Mouse (Mus musculus) retina, postnatal 1 day (tissue): ENCODE data around the gene Sh3rf3.
A peak's percentile ranks its signal among the peaks of the same experiment; 100 is the strongest.

Source experiments
- DNase-seq: peaks from one replicate; pipeline ENCODE4 v3.0.0-alpha.2; 2012

Sh3rf3 gene

DNA sequence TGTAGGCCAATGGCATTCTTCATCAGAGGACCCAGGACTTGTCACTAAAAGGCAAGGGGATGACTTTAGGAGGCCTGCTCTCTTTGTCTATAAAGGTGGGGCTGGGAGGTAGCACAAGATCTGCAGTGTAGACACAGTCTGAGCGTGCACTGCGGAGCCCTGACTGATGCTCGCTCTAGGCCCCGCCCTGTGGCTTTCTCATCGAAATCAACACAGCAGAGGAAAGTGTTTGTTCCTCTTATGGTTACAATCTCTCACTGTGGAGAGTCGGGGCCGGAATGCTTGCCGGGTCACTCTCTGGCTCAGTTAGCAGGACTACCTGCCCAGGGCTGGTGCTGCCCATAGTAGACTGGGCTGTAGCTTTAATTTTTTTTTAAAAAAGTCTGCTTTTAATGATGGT is 299.6 kb downstream of the Sh3rf3 start:
- DNase-seq = no peak

DNA sequence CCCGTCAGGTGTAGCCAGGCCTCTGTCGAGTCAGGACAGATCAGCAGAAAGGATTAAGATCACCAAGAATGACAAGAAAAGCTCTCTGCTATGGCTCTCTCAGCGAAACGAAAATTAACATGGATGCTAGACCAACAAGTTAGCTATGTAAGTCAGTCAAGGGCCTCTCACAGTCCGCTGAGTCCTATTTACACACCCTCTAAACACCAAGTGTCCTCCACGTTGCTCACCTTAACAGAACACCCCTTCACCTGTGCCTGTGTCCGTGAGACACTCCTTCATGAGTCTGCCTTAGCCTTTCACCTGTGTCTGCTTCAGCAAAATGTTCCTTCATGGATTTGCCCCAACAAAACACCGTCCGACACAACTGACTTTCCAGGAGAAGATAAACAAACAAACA is 300.2 kb downstream of the Sh3rf3 start:
- DNase-seq = no peak

DNA sequence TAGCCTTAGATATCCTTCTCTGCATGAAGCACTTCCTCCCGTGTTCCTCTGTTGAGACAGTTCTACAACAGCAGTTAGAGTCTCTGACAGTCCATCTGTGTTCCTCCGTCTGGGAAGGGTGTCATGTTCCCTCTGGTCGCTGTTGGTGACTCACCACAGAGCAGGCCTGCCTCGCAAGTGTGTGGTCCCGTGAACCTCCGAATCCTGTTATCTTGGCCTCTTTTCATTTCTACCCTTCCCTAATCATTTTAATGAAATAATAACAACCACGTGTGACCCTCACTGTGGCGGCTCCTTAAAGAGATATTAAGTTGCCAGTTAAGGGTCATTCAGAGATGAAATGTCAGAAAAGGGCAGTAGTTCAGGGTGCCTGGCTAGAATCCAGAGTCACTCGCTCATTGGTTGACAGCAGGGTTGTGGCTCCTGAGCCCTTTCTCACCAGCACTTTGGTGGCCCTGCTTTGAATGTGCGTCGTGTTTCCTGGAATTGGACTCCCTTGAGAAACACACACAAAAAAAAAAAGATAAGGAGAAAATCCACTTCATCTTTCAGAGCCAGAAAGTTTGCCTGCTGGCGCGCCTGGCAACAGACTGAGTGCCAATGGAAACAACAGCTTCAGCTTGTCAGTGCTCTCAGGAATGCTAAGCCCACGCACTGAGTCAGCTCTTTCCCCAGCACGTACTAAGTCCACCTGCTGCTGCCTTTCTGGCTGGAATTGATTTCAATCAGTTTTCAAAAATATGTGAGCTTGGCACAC is 301.6 kb downstream of the Sh3rf3 start:
- no peak for DNase-seq

DNA sequence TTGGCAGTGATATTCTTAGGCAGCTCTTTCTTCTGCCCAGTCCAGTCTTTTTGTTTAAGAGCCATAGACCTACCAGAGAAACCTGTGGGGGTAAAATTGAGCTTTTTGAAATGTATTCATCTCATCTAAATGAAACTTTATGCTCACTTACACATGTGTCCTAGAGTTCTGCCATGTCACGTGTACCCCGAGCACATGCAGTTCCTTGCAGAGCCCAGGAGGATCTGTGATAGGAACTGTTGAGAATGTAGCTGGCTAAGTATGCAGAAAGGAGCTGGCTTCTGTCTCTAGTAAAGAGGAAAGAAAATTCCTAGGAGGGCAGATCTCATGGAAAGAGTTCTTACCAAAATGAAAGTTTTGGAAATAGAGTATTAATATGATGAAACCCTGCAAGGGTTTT is 302.5 kb downstream of the Sh3rf3 start:
- DNase-seq = no peak

DNA sequence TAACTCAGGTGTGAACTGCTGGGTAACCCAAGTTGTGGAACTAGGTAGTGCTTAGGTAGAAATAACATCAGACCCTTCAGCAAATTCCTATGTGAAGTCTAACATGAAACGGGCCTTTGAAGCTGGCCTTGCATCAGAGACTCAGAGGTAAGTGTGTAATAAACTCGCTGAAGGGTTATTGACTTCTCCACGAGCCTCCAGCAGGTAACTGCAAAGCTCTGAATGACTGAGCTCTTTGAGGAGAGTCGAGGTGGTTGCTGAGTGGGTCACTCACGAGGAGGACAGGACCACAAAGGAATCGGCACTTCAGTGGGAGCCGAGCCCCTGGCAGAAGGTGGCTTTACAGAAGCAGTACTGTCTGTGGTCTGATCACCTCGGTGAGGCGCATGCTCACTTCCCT is 303.2 kb downstream of the Sh3rf3 start:
- no peak for DNase-seq

DNA sequence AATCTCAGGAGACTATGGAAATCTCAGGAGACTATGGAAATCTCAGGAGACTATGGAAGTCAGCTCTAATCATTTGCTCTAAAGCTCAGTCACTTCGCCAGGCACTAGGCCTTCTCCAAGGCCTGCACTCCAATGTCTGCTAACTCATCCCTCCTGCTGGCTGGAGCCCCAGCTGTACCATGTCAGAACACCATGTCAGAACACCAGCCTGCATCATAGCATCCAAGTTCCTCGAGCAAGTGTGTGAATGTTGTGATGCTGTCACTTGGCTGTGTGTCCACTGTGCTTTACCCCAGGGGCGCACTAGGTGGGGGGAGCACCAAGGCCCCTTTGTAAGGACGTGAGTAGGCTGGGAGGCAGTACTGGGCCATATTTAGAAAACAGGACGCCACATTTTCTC is 304.4 kb downstream of the Sh3rf3 start:
- DNase-seq = no peak

DNA sequence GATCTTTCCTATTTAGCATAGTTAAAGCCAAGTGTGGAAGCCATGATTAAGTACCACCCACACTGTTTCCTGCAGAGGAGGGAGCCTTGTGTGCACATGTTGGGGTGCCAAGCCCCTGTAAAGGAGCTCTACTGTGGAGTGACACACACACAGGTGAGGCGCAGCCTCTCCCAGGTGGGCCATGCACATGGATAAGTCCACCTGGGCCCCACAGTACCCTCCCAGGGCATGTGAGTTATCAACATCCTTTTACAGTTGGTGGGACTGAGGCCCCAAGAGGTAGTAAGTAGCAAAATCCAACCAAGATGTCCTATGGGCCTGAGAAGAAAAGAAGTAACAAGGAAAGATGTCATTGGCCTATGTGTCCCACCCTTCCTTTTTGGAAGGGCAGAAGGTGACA is 305.8 kb downstream of the Sh3rf3 start:
- DNase-seq = no peak

DNA sequence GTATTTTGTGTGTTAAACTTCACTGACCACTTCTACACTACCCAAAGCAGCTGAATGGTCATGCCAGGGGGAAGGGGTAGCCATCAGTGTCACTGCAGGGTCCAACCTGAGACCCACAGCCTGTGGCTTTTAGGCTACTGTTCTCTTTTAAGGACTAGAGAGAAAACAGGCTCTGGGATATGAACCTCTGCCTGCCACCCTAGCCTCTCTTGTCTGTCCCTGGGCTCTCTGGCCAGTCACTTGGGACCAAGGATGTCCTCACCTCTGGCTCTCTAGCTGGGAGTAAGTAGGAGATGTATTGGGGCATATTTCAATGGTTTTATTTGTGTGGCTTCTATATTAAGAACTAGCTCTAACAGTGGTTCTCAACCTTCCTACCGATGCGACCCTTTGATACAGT is 306.7 kb downstream of the Sh3rf3 start:
- no peak for DNase-seq

DNA sequence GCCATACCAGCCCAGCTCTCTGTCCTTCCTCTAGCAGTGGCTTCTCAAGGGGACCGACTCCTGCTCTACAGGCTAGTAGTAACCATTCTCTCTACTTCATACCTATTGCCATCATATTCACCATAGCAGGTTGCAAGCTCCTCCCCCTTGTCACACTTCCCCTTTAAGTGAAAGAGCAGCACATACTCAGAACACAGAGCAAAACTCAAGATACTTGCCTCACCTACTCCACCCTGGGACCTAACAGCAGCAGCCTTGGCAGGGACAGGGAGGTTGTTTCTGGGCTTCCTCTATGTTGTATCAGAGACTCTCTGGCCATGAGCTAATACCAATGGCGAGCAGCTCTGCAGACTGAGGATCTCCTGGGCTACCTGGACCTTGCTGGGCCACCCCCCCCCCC is 312.3 kb downstream of the Sh3rf3 start:
- no peak for DNase-seq

DNA sequence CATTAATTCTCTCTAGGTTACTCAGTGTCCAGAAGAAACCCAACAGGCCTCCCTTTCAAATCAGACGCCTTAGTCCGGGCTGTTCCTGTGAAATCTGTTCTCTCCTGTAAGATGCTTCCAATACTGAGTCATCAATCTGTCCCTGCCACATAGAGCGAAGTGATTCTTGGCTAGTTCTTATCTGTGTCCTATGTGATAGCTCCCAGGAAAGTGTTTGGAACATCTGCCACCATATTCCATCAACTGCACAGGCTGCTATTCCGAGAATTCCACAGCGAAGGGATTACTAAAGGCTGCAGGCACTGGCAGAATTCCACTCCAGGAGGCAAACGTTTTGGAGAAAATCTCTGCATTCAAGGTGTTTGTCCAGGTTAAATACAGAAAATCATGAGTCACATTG is 314.5 kb downstream of the Sh3rf3 start:
- no peak for DNase-seq

DNA sequence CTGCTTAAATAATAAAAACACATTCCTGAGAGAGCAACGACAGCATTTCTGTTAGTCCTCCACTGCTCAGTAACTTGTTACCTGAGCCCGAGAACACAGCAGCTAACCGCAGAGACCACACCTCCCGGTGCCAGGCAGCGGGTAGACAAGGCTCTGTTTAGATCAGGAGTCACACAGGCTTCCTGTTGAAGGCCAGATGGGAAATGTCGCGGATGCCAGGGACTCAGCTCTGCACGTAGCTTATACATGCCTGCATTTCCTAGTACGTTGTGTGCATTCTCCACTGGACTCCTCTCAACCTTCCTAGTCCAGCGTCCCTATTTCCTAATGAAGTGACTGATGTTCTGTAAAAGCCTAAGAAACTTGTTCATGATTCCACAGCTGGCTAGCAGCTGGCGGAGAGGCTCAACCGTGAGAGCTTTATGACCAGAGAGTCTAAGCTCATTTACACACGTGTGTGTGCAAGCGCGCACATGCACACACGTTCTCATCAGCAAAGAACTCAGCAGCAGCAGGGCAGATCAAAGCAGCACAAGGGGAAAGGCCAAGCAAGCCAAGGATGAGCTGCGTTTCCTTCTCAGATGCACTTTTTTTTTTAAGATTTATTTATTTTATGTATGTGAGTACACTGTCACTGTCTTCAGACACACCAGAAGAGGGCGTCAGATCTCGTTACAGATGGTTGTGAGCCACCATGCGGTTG is 318.9 kb downstream of the Sh3rf3 start:
- DNase-seq = no peak

DNA sequence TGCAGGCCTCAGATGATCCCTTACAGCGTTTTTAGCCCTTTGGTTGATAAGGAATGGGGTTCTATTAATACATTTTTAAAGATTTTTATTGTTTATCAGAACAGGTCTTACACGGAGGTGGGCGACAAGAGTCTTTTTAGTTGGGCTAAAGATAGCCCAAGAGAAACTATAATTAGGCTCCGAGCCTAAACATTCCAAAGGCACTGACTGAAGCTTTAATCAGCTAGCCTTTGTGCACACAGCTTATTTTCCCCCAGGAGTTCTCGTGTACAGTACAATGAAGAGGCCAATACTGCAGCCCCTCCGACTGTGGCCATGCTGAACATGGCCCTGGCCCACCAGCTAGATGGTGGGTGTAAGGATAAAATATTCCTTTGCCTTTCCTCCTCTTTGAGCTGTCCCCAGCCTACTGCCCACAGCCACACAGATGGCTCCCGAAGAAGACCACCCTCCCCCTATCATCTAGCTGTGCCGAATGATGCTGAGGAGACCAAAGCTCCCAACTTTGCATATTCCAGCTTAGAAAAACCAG is 320.4 kb downstream of the Sh3rf3 start:
- no peak for DNase-seq

DNA sequence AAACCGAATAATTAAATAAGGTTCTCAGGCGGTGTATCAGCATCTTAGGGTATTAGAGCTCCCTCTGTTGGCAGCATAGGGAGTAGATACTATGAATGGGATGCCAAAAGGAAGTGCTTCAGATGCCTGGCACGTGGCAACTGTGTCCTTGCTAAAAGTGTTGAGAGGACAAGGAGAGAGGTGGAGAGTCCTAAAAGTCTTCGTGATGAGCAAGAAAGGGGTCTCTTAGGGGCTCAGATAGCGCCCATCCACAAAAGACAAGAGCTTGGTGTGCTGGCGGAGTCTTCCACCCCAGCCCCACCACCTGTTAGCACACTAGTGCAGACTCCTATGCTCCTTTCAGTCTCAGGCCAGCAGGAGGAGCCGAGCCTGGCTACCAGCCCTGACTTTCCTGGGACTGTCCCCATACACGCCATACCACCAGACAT is 336.8 kb downstream of the Sh3rf3 start:
- DNase-seq = peak; percentile 78

DNA sequence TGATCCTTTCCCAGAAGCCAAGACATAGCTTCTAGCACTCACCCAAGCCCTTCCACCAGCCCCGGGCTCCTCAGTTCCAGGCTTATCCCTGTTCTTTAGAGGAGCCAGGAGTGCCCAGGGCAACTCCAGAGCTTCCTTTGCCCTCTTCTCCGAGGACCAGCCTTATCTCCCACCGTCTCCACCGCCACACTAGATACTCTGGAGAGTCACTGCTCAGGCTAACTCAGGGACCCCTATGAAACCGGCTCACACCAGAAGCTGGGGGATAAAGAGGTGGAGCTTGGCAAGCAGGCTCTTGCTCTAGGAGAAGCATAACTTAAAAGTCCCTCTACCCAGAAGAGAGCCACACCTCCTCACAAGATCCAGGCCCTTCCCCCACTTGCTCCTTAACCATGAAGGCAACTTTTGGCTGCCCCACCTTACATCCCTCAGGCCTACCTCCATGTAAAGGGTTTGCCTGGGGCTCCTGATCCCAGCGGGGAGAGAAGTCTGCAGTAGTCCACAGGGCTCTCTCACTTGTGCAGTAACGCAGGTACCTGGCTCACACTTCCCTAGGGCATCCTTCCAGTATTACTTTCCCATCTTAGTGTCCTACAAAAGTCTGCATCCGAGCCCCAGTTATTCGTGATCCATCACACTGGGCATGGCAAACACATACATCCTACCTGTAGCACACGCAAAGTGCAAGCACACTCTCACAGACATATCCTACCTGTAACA is 337.9 kb downstream of the Sh3rf3 start:
- DNase-seq = no peak

DNA sequence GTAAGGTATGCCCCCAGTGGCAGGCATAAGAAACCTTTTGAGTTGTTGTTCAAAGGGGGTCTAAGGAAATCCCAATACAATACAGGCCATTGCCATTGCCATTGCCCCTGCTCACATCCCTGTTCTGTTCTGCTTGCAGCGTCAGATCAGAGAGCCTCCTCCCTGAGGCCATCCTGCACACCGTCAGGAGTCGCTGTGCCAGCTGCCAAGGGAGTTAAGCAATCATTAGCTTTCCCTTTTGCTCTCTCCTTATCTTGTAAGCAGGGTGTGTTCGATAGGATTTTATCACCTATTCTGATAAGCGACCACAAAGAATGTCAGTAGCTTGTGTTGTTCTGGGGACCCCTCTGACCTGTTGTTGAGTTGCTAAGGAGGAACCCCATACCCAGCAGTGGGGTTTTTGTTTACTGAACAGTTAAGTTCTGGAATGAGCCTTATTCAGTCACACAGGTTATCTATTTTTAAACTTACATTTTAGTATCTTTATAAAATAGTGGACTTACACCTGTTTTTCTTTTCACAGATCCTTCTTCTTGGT is 339.5 kb downstream of the Sh3rf3 start:
- no peak for DNase-seq

DNA sequence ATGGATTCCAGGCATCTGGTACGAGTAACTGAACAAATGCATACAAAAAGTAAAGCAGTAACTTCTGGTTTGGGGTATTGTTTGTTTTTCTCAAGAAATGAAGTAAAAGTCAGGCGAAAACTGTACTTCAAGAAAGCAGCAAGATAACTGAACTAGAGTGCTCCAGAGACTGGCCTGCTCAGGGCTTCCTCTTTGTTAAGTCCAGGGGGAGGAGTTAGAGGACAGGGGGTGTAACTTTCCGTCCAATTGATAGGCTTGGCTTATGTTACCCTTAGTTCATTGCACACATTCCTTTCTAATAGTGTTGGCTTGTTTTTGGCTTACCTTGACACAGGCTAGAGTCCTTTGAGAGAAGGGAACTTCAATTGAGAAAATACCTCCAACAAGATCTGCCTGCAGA is 345.5 kb downstream of the Sh3rf3 start:
- no peak for DNase-seq

DNA sequence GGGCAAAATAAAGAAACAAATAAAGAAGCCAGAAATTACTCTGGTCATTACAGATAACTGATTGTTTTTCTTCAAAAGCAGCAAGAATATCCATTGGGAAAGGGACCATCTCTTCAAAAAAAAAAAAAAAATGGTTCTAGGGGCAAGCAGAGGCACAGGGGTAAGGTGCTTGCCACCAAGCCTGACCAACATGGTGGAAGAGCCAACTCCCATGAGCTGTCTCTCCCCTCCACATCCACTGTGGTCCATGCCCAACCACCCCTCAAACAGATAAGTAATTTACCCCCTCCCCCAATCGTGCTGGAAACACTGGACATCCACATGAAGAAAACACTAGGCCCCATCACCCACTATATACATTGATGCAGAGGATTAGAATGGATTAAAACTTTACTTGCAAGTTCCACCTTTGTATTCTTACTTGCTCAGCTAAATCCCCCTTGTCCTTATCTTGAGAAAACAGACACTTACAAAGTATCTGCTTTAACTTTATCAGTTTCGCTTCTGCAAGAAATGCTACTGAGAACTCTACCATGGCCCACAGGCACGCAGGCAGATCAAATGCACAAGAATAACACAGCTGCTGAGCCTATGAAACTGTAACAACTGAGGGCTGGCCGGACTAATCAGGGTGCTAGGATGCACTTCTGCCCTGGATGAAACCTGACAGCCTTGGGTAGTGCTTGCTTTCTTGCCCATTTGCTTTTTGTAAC is 349.2 kb downstream of the Sh3rf3 start:
- DNase-seq = no peak

DNA sequence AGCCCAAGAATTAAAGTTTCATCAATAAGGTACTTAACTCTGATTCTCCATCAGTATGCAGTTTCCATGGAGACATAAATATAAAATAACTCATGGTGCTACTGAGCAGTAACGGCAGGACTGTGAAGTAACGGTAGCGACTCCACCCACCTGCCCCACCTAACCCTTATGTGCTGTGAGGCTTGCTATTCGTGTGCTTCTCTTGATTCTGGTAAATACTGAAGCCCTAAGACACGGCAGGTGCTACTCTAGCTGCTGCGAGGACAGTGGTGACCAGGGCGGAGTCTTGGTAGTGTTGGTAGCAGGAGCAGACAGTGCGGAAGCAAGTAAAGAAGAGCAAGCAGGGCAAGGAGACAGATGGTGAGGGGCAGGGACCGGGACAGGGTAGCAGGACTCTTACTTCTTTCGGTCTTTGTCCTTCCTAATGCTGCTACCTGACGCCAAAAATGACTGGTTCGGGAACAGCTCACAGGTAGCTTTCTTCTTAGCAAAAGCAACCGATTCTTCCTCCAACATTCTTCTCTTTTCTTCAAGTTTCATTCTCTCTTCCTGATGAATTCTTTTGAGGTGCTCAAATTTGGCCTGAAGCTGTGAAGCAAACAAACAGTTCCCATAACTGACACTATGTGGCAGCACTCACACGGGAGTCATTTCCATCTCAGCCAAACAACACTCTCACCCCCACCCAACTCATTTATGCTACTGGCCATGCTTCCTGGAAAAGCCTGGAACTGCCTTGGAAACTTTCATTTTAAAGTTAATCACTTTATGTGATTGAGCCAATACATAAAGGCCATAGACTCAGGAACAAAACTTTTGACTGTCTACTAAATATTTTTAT is 353.2 kb downstream of the Sh3rf3 start:
- DNase-seq = peak; percentile 68

DNA sequence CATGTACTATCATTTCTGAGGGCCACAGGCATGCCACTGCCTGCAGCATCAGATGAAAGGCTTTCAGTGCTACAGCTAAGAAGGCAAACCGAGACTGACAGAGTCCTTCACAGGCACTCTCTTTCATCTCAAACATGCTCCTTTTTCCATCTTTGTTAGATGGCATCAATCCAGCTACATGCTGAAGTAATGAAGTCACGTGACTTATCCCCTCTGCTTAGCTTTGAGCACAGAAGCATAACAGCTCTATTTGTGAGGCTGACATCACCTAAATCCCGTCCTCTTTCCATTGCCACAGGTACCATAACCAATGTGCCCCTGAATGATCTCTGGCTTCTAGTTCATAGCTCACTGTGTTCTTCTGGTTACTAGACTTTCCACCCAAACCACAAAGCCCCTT is 357.9 kb downstream of the Sh3rf3 start:
- DNase-seq = no peak

DNA sequence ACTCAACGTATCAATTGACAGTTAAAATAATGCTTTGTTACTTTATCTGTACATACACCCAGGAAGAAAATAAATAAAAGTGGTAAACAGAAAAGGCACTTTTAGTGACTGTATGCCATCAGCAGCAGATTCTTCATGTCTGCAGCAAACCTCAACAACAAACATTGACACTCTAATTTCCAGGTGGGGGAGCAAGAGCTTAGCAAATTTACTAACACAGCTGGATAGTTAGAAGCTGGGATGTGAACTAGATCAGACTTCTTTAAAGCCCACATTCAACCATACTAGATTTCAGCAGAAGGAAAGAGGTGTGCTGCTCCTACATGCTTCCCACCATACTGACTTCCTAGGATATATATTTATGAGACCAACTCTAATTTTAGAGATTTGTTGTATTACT is 359.4 kb downstream of the Sh3rf3 start:
- DNase-seq = no peak

DNA sequence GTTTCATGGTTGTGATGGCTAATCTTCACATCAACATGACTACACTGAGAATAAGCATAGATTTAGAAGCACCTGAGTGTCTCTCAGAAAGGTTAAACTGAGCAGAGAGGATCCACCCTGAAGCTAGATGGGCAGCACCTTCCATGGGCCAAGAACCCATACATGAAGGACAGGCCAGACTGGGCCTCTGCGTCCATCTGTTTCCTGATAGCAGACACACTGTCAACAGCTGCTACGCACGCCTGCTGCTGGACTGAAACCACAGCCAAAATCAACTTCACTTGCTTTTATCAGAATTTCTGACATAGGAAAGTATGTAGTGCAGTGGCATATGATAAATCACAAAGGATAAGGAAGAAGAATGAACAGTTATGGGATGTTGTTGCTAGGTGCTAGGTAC is 366.5 kb downstream of the Sh3rf3 start:
- DNase-seq = no peak

DNA sequence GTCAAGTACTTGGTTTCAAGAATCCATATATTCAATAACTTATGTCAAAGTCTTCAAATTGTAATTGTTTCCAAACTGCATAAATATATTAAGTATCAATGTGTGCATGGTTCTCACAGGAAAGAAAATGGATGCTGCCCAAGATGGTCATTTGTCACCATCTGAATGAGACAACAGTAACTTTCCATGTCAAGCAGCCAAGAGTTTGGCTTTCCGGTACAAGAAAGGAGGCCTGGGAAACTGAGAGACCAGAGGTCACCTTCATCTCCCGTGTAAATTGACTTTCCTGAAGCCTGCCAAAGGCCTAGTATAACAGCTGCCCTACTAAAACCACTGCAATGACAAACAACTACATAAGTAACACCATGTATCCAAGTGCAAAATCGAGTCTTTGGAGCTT is 369.1 kb downstream of the Sh3rf3 start:
- no peak for DNase-seq
